Mouse (Mus musculus) hindbrain, embryonic 10.5 days (tissue): ENCODE measurements around the gene Ccdc58. TPM values are rescaled to one million over a fixed set of nuclear protein-coding genes. Genes with fewer than 3 reads are reported as not detected.
"Not testable (repeated sequence)": the region's sequence is repeated elsewhere in the genome, so short reads cannot be mapped to it uniquely, and the experiment has no call there.

Source experiments
- DNase-seq: peaks from one replicate; pipeline ENCODE4 v3.0.0-alpha.2; 2017; ENCODE audit warnings: low spot score
- H3K27ac ChIP-seq: fragments of 300-500 bp; sonication (generic); 2 replicates; pipeline ENCODE4 v1.5.1; 2016; ENCODE audit warnings: mild to moderate bottlenecking, moderate library complexity
- H3K27me3 ChIP-seq: fragments of 300-500 bp; sonication (generic); 2 replicates; pipeline ENCODE4 v1.6.1; 2016; ENCODE audit warnings: mild to moderate bottlenecking; ENCODE audit not compliant: poor library complexity, insufficient read depth, severe bottlenecking
- H3K36me3 ChIP-seq: fragments of 300-500 bp; sonication (generic); 2 replicates; pipeline ENCODE4 v1.6.1; 2016; ENCODE audit warnings: mild to moderate bottlenecking, moderate library complexity
- H3K4me1 ChIP-seq: fragments of 300-500 bp; sonication (generic); replicated peaks from 2 replicates; pipeline ENCODE4 v1.6.1; 2016; ENCODE audit warnings: mild to moderate bottlenecking
- H3K4me3 ChIP-seq: fragments of 300-500 bp; sonication (generic); 2 replicates; pipeline ENCODE4 v1.5.1; 2016; ENCODE audit warnings: mild to moderate bottlenecking, moderate library complexity
- H3K9me3 ChIP-seq: fragments of 300-500 bp; sonication (generic); 2 replicates; pipeline ENCODE4 v1.6.1; 2016; ENCODE audit warnings: mild to moderate bottlenecking, moderate library complexity
- WGBS: fragments of 180-500 bp; shearing (Covaris S2); methylation state at CpG from one replicate; pipeline ENCODE4 v1.1.7; 2016; 5-methylcytosine and 5-hydroxymethylcytosine counted together
- polyA plus RNA-seq: library from polyadenylated mRNA; unstranded; fragments of >200 nt; fragmentation: Nextera tagmentation; extraction: Ambion mirVana; gene quantifications from 2 replicates; pipeline ENCODE4 v1.2.1, GENCODE M21; 2016

Ccdc58 gene
- 81.4 and 96.2 TPM in 2 replicates for polyA plus RNA-seq

GRCm38 (mm10) chr16:36071450-36072379, at the start of gene Ccdc58, which contains the start of gene Fam162a:
Ccdc58 (plus strand) TSS chr16:36071685.
Fam162a (minus strand) TSS chr16:36071594.
- Histone ChIP-seq H3K27me3 (no peaks in the 10 kb centered on the region), H3K4me1 (peaks cover 35% of the 10 kb centered on the region), H3K27ac (peak within 1 kb of the TSS; percentile 92), H3K9me3 (no peaks in the 10 kb centered on the region), H3K36me3 (peaks cover 20% of the 10 kb centered on the region; the same call in 1 of the 2 replicates), H3K4me3 (peak within 1 kb of the TSS; percentile 83)
- DNase-seq, result peak; percentile 89
- WGBS, result under 1% methylated on average over 78 of the region's 81 CpGs

GRCm38 (mm10) chr16:36028120-36028519, 43.4 kb upstream of the Ccdc58 start:
- 80% methylated on average over 2 of the region's 2 CpGs for WGBS
- H3K27me3 ChIP-seq, H3K27ac ChIP-seq, H3K9me3 ChIP-seq, DNase-seq, H3K4me3 ChIP-seq, H3K4me1 ChIP-seq: not testable (repeated sequence)
- H3K36me3 ChIP-seq, result peaks cover 76% of the 10 kb centered on the region

GRCm38 (mm10) chr16:36040640-36041624, 30.6 kb upstream of the Ccdc58 start, which contains the start of gene Wdr5b:
Wdr5b (plus strand) TSS chr16:36041190.
- Histone ChIP-seq H3K4me3 (peak within 1 kb of the TSS; percentile 75), H3K27ac (peak within 1 kb of the TSS; percentile 89)
- WGBS, result 3% methylated on average over 39 of the region's 39 CpGs

DNA sequence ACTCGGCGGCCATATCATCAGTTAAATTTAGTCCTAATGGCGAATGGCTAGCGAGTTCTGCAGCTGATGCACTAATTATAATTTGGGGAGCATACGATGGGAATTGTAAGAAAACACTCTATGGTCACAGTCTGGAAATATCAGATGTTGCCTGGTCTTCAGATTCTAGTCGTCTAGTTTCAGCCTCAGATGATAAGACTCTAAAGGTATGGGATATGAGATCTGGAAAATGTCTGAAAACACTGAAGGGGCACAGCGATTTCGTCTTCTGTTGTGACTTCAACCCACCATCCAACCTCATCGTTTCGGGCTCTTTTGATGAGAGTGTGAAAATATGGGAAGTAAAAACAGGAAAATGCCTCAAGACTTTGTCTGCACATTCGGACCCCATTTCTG, 29.9 kb upstream of the Ccdc58 start:
- H3K9me3 ChIP-seq, result no peaks in the 10 kb centered on the region
- H3K27me3 ChIP-seq, result no peaks in the 10 kb centered on the region
- peak overlapping the region; percentile 75 for H3K4me3 ChIP-seq
- WGBS, result 36% methylated on average over 11 of the region's 11 CpGs
- H3K27ac ChIP-seq, result peak overlapping the region; percentile 89
- DNase-seq, result no peak
- H3K4me1 ChIP-seq, result peaks cover 21% of the 10 kb centered on the region
- peaks cover 46% of the 10 kb centered on the region for H3K36me3 ChIP-seq

More at GRCm38 (mm10) chr16:36040640-36041624, 30.6 kb upstream of the Ccdc58 start, which contains the start of gene Wdr5b:
- H3K27me3 ChIP-seq, result no peaks in the 10 kb centered on the region
- H3K4me1 ChIP-seq, result peaks cover 21% of the 10 kb centered on the region
- no peaks in the 10 kb centered on the region for H3K9me3 ChIP-seq
- H3K36me3 ChIP-seq, result peaks cover 43% of the 10 kb centered on the region
- DNase-seq, result peak; percentile 90

- WGBS, result 87% methylated on average over 10 of the region's 10 CpGs
- Histone ChIP-seq H3K27ac (no peak overlapping the region), H3K36me3 (peaks cover 55% of the 10 kb centered on the region), H3K4me1 (peaks cover 21% of the 10 kb centered on the region), H3K9me3 (no peaks in the 10 kb centered on the region), H3K4me3 (no peak overlapping the region), H3K27me3 (no peaks in the 10 kb centered on the region)
- DNase-seq, result no peak
Observed at GRCm38 (mm10) chr16:36043073-36043472, 28.4 kb upstream of the Ccdc58 start.

DNA sequence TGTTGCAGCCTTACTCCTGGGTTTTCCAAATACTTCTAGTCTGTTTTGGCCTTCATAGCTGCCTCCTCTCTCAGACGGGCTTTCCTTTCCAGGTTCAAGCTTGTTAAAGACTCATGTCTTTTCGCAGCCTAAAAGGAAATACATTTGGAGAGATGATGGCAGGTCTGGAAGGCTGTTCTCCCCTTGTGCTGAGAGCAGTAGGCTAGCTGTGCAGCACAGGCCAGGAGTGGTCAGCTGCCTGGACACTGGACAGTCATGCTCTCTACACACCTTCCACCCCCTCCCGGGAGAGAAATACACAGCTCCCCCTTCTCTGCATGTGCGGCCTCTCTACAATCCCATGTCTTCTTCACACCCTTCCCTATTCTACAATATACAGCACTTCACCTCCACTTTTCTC, 27.5 kb upstream of the Ccdc58 start:
- DNase-seq, result no peak
- H3K4me3 ChIP-seq, result no peak overlapping the region
- 91% methylated on average over 4 of the region's 4 CpGs for WGBS
- H3K9me3 ChIP-seq, result no peaks in the 10 kb centered on the region
- no peaks in the 10 kb centered on the region for H3K27me3 ChIP-seq
- H3K27ac ChIP-seq, result no peak overlapping the region
- H3K36me3 ChIP-seq, result peaks cover 63% of the 10 kb centered on the region
- H3K4me1 ChIP-seq, result peaks cover 21% of the 10 kb centered on the region

GRCm38 (mm10) chr16:36047538-36047937, 23.9 kb upstream of the Ccdc58 start:
- Histone ChIP-seq H3K9me3 (no peaks in the 10 kb centered on the region), H3K4me3 (no peak overlapping the region), H3K4me1 (peaks cover 6% of the 10 kb centered on the region), H3K27me3 (no peaks in the 10 kb centered on the region), H3K27ac (no peak overlapping the region), H3K36me3 (peaks cover 99% of the 10 kb centered on the region)
- WGBS, result 87% methylated on average over 4 of the region's 4 CpGs
- no peak for DNase-seq

- Histone ChIP-seq H3K36me3 (peaks cover 93% of the 10 kb centered on the region), H3K27ac (no peak overlapping the region), H3K27me3 (no peaks in the 10 kb centered on the region), H3K4me1 (no peaks in the 10 kb centered on the region), H3K4me3 (no peak overlapping the region), H3K9me3 (no peaks in the 10 kb centered on the region)
- DNase-seq, result no peak
- 88% methylated on average over 6 of the region's 6 CpGs for WGBS
Observed at GRCm38 (mm10) chr16:36051491-36051890, 20.0 kb upstream of the Ccdc58 start.

GRCm38 (mm10) chr16:36053524-36054275, 17.8 kb upstream of the Ccdc58 start:
- peaks cover 77% of the 10 kb centered on the region for H3K36me3 ChIP-seq
- no peak overlapping the region for H3K4me3 ChIP-seq
- no peaks in the 10 kb centered on the region for H3K27me3 ChIP-seq
- peaks cover 3% of the 10 kb centered on the region; the same call in 1 of the 2 replicates for H3K4me1 ChIP-seq
- 90% methylated on average over 6 of the region's 6 CpGs for WGBS
- DNase-seq, result no peak
- H3K27ac ChIP-seq, result no peak overlapping the region
- H3K9me3 ChIP-seq, result no peaks in the 10 kb centered on the region

GRCm38 (mm10) chr16:36054920-36055319, 16.6 kb upstream of the Ccdc58 start:
- no peak for DNase-seq
- Histone ChIP-seq H3K27ac (no peak overlapping the region), H3K36me3 (peaks cover 65% of the 10 kb centered on the region), H3K4me3 (no peak overlapping the region), H3K27me3 (no peaks in the 10 kb centered on the region), H3K9me3 (no peaks in the 10 kb centered on the region), H3K4me1 (peaks cover 3% of the 10 kb centered on the region; the same call in 1 of the 2 replicates)
- 94% methylated on average over 8 of the region's 8 CpGs for WGBS

DNA sequence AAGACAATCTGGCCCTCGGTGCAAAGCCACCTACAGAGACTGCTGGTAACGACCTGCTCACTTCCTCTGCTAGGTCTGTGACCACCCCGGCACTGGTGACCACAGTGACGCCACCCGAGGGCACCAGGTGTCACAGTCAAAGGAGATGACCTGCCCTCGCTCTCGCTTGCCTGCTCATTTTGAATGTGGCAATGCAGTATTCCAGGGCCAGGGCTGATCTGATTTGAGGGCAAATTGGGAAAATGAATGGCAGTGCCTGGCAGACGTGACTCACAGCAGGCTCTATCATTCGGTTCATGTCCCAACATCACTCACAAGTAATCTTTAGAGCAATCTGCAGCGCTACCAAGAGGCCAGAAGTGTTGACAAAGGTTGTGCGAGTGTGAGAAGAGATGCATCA, 15.1 kb upstream of the Ccdc58 start:
- peaks cover 57% of the 10 kb centered on the region for H3K36me3 ChIP-seq
- WGBS, result 91% methylated on average over 11 of the region's 11 CpGs
- H3K4me1 ChIP-seq, result peaks cover 3% of the 10 kb centered on the region; the same call in 1 of the 2 replicates
- DNase-seq, result no peak
- H3K9me3 ChIP-seq, result no peaks in the 10 kb centered on the region
- no peak overlapping the region for H3K27ac ChIP-seq
- no peaks in the 10 kb centered on the region for H3K27me3 ChIP-seq
- no peak overlapping the region for H3K4me3 ChIP-seq
